Mouse (Mus musculus) stomach, postnatal 0 days (tissue): ENCODE measurements at regions not wholly inside any gene's neighbourhood (a gene's known extent, or its start where the extent isn't known, plus 50 kb on each side); places are given as distances from the start of the nearest gene placed in this dataset.

Source experiments
- CTCF ChIP-seq: IDR thresholded peaks from 2 replicates; pipeline ENCODE4 v1.5.1; 2016; ENCODE audit warnings: antibody characterized with exemption, low read depth, mild to moderate bottlenecking, moderate library complexity
- EP300 ChIP-seq: optimal IDR thresholded peaks from 2 replicates; pipeline ENCODE3; 2016; ENCODE audit warnings: antibody characterized with exemption

DNA sequence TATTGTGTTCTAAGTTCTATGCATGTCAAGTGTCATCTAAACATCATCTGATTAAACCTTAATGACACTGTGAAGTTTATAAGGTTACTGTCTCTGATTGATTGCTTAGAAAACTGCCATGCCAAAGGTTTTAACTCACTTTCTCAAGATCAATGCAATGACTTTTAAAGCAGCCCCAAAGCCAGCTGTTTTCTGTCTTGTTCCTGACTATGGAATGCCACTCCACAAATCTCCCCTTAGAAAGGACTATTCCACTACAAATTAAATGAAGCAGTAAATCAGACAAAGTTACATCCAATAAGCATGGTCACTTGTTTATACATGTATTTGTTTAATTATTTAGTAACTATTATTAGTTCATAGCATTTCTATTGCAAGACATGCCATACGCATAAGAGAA, 247.1 kb upstream of the Pappa start:
- TF ChIP-seq CTCF (no peak), EP300 (no peak)
